Mouse (Mus musculus) thymus, postnatal 0 days (tissue): Measurements from ENCODE around the gene Olfr1306. TPM values are rescaled to one million over a fixed set of nuclear protein-coding genes. Genes with fewer than 3 reads are reported as not detected.

Experiments used
- DNase-seq: peaks from one replicate; pipeline ENCODE4 v3.0.0-alpha.2; 2015; ENCODE audit warnings: low spot score
- polyA plus RNA-seq: library from polyadenylated mRNA; unstranded; fragments of >200 nt; fragmentation: Nextera tagmentation; extraction: Ambion mirVana; gene quantifications from 2 replicates; pipeline ENCODE4 v1.2.1, GENCODE M21; 2015

The Olfr1306 gene
- polyA plus RNA-seq, result not detected in 2 replicates

GRCm38 (mm10) chr2:111916171-111916570 lies at the start of gene Olfr1306:
TSS of gene Olfr1306 (minus strand) at chr2:111916271.
- DNase-seq, result no peak

GRCm38 (mm10) chr2:111964844-111965243 lies 48.8 kb upstream of the Olfr1306 start, which contains the start of gene Olfr1308:
TSS of gene Olfr1308 (minus strand) at chr2:111964944.
- DNase-seq, result no peak

- no peak for DNase-seq
Measured at GRCm38 (mm10) chr2:111949340-111949739, 33.3 kb upstream of the Olfr1306 start, which contains the start of gene Olfr1307. TSS of gene Olfr1307 (minus strand) at chr2:111949440.

DNA sequence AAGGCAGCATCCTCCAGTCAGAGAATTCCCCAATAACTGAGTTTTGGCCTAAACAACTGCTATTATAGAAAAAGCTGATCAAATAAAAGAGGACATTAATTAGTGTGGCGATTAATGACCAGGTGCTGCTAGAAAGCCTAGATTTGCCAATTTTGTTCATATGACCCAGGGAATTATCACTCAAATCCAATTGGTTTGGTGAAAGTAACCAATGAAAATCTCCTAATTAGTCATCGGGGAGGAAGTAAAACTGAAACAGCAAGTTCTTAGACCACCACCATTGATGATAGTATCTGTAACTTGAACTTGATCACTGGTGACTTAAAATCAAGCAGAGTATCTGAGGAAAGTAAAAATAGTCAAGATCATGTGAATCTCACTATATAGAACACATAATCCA lies 39.0 kb downstream of the Olfr1306 start, which contains the start of gene Olfr1305:
Olfr1305 (minus strand) TSS at position 101 of the 400 bp plus-strand sequence.
- DNase-seq, result no peak

Other genes with a start within 250 kb of the Olfr1306 start
- not detected in 2 replicates for gene Olfr1301, start 165.3 kb downstream of the Olfr1306 start, polyA plus RNA-seq
- gene Olfr1302, start 138.8 kb downstream of the Olfr1306 start, polyA plus RNA-seq, result not detected in 2 replicates
- gene Olfr1303, start 95.9 kb downstream of the Olfr1306 start, polyA plus RNA-seq, result not detected in 2 replicates
- gene Olfr1305, start 39.1 kb downstream of the Olfr1306 start, polyA plus RNA-seq, result not detected in 2 replicates
- not detected in 2 replicates for gene Olfr1307, start 33.2 kb upstream of the Olfr1306 start, polyA plus RNA-seq
- not detected in 2 replicates for gene Olfr1308, start 48.7 kb upstream of the Olfr1306 start, polyA plus RNA-seq
- gene Olfr1309, start 74.0 kb upstream of the Olfr1306 start, polyA plus RNA-seq, result not detected in 2 replicates
- not detected in 2 replicates for gene Olfr1310, start 96.4 kb upstream of the Olfr1306 start, polyA plus RNA-seq
- gene Olfr1311, start 108.1 kb upstream of the Olfr1306 start, polyA plus RNA-seq, result not detected in 2 replicates
- gene Olfr1312, start 134.0 kb upstream of the Olfr1306 start, polyA plus RNA-seq, result not detected in 2 replicates
- not detected in 2 replicates for gene Olfr1313, start 161.6 kb upstream of the Olfr1306 start, polyA plus RNA-seq
- gene Olfr1314, start 180.5 kb upstream of the Olfr1306 start, polyA plus RNA-seq, result not detected in 2 replicates
- gene Olfr1315-ps1, start 199.2 kb upstream of the Olfr1306 start, polyA plus RNA-seq, result not detected in 2 replicates
- not detected in 2 replicates for gene Olfr1316, start 218.7 kb upstream of the Olfr1306 start, polyA plus RNA-seq
- not detected in 2 replicates for gene Olfr1317, start 224.1 kb upstream of the Olfr1306 start, polyA plus RNA-seq
- 0.09 TPM in 1 of 2 replicates, not detected in the other for gene Olfr1318, start 237.9 kb upstream of the Olfr1306 start, polyA plus RNA-seq